Mouse (Mus musculus) MEL (cell line): ENCODE results near the gene Pank4.

ENCODE experiments used
- MAFK ChIP-seq: IDR thresholded peaks from 2 replicates; pipeline ENCODE4 v1.6.1; 2011; ENCODE audit warnings: low read depth, mild to moderate bottlenecking, low read length, improper control_type of control experiment, borderline replicate concordance
- TAL1 ChIP-seq: IDR thresholded peaks from 2 replicates; pipeline ENCODE4 v1.6.1; 2012; ENCODE audit warnings: mild to moderate bottlenecking, inconsistent platforms, low read length, moderate library complexity, mixed read lengths

- TF ChIP-seq MAFK (no peak), TAL1 (no peak)
Observed at GRCm38 (mm10) chr4:154948940-154949588, 14.9 kb upstream of the Pank4 start.
